Mouse (Mus musculus) intestine, embryonic 16.5 days (tissue): ENCODE data around the gene 1700029J07Rik. TPM values are rescaled to one million over a fixed set of nuclear protein-coding genes. Genes with fewer than 3 reads are reported as not detected.

ENCODE experiments used
- ATAC-seq: fragments of 200-750 bp; cut with Nextera tagmentation; 2 replicates; pipeline ENCODE4 v1.8.0; 2017; ENCODE audit warnings: moderate TSS enrichment, moderate library complexity
- H3K27ac ChIP-seq: fragments of 300-500 bp; sonication (generic); 2 replicates; pipeline ENCODE4 v1.5.1; 2014; ENCODE audit warnings: mild to moderate bottlenecking, low read length
- H3K27me3 ChIP-seq: fragments of 300-500 bp; sonication (generic); replicated peaks from 2 replicates; pipeline ENCODE4 v1.6.1; 2014; ENCODE audit warnings: low read length, control low read depth, mixed read lengths; ENCODE audit not compliant: control insufficient read depth, insufficient read depth
- H3K36me3 ChIP-seq: fragments of 300-500 bp; sonication (generic); 2 replicates; pipeline ENCODE4 v1.6.1; 2014; ENCODE audit warnings: low read length, control low read depth; ENCODE audit not compliant: control insufficient read depth, insufficient read depth
- H3K4me1 ChIP-seq: fragments of 300-500 bp; sonication (generic); 2 replicates; pipeline ENCODE4 v1.6.1; 2014; ENCODE audit warnings: low read length, control low read depth, mixed read lengths; ENCODE audit not compliant: control insufficient read depth, insufficient read depth
- H3K4me2 ChIP-seq: fragments of 300-500 bp; sonication (generic); 2 replicates; pipeline ENCODE4 v1.6.1; 2014; ENCODE audit warnings: low read depth, low read length, control low read depth
- H3K4me3 ChIP-seq: fragments of 300-500 bp; sonication (generic); 2 replicates; pipeline ENCODE4 v1.5.1; 2014; ENCODE audit warnings: mild to moderate bottlenecking, low read length
- H3K9ac ChIP-seq: fragments of 300-500 bp; sonication (generic); 2 replicates; pipeline ENCODE4 v1.6.1; 2014; ENCODE audit warnings: low read depth, low read length
- H3K9me3 ChIP-seq: fragments of 300-500 bp; sonication (generic); 2 replicates; pipeline ENCODE4 v1.6.1; 2016; ENCODE audit warnings: low read length, control low read depth; ENCODE audit not compliant: control insufficient read depth
- WGBS: fragments of 180-500 bp; shearing (Covaris S2); extraction: QIAGEN DNeasy Blood & Tissue Kit; methylation state at CpG from one replicate; pipeline ENCODE4 v1.1.7; 2014; 5-methylcytosine and 5-hydroxymethylcytosine counted together
- polyA plus RNA-seq: library from polyadenylated mRNA; unstranded; fragments of >200 nt; fragmentation: Nextera tagmentation; extraction: Ambion mirVana; gene quantifications from 2 replicates; pipeline ENCODE4 v1.2.1, GENCODE M21; 2015

Gene 1700029J07Rik
- polyA plus RNA-seq, 1 experiment from 2014 or later, result 2.2 TPM

GRCm38 (mm10) chr8:45999784-46000705, 25.0 kb upstream of the 1700029J07Rik start:
- H3K4me2 ChIP-seq, result peak overlapping the region; percentile 89
- H3K27ac ChIP-seq, result peak overlapping the region; percentile 98
- peak; percentile 98 for ATAC-seq
- H3K36me3 ChIP-seq, result no peaks in the 10 kb centered on the region
- peak overlapping the region; percentile 85 for H3K9ac ChIP-seq
- no peaks in the 10 kb centered on the region for H3K4me1 ChIP-seq
- H3K9me3 ChIP-seq, result no peaks in the 10 kb centered on the region
- peak overlapping the region; percentile 63 for H3K4me3 ChIP-seq
- 4% methylated on average over 55 of the region's 55 CpGs for WGBS
- H3K27me3 ChIP-seq, result no peaks in the 10 kb centered on the region

- peak within 1 kb of the TSS; percentile 98 for H3K27ac ChIP-seq
- H3K4me2 ChIP-seq, result peak within 1 kb of the TSS; percentile 89
- peak within 1 kb of the TSS; percentile 63 for H3K4me3 ChIP-seq
- 1% methylated on average over 22 of the region's 22 CpGs for WGBS
- no peaks in the 10 kb centered on the region for H3K36me3 ChIP-seq
- no peaks in the 10 kb centered on the region for H3K9me3 ChIP-seq
- H3K27me3 ChIP-seq, result no peaks in the 10 kb centered on the region
- peak; percentile 43 for ATAC-seq
- H3K4me1 ChIP-seq, result no peaks in the 10 kb centered on the region
- H3K9ac ChIP-seq, result peak within 1 kb of the TSS; percentile 85
Observed at GRCm38 (mm10) chr8:45999138-45999783, 24.2 kb upstream of the 1700029J07Rik start, which contains the start of gene Lrp2bp. Lrp2bp (plus strand) TSS chr8:45999303.

GRCm38 (mm10) chr8:45998228-45998627, 23.2 kb upstream of the 1700029J07Rik start:
- H3K27me3 ChIP-seq, result no peaks in the 10 kb centered on the region
- H3K4me1 ChIP-seq, result no peaks in the 10 kb centered on the region
- no peak overlapping the region for H3K9ac ChIP-seq
- H3K27ac ChIP-seq, result no peak overlapping the region
- 0 out of 2 replicates have a peak, but pooled peaks cover 2% of the 10 kb centered on the region for H3K36me3 ChIP-seq
- 83% methylated on average over 2 of the region's 2 CpGs for WGBS
- peak overlapping the region; percentile 33; the same call in 1 of the 2 replicates for H3K4me2 ChIP-seq
- peak overlapping the region; percentile 31 for H3K4me3 ChIP-seq
- no peak for ATAC-seq
- no peaks in the 10 kb centered on the region for H3K9me3 ChIP-seq

GRCm38 (mm10) chr8:45995576-45995975, 20.5 kb upstream of the 1700029J07Rik start:
- no peak for ATAC-seq
- 0 out of 2 replicates have a peak, but pooled peaks cover 5% of the 10 kb centered on the region for H3K36me3 ChIP-seq
- 74% methylated on average over 3 of the region's 3 CpGs for WGBS
- no peaks in the 10 kb centered on the region for H3K9me3 ChIP-seq
- H3K27me3 ChIP-seq, result no peaks in the 10 kb centered on the region
- no peak overlapping the region for H3K27ac ChIP-seq
- H3K4me3 ChIP-seq, result no peak overlapping the region
- H3K9ac ChIP-seq, result no peak overlapping the region
- H3K4me1 ChIP-seq, result no peaks in the 10 kb centered on the region
- H3K4me2 ChIP-seq, result no peak overlapping the region

GRCm38 (mm10) chr8:45994111-45994510, 19.1 kb upstream of the 1700029J07Rik start:
- no peak for ATAC-seq
- Histone ChIP-seq H3K4me3 (no peak overlapping the region), H3K9me3 (no peaks in the 10 kb centered on the region), H3K4me1 (no peaks in the 10 kb centered on the region), H3K9ac (no peak overlapping the region), H3K27me3 (no peaks in the 10 kb centered on the region), H3K27ac (no peak overlapping the region), H3K36me3 (0 out of 2 replicates have a peak, but pooled peaks cover 5% of the 10 kb centered on the region), H3K4me2 (no peak overlapping the region)
- 97% methylated on average over 2 of the region's 2 CpGs for WGBS

- Histone ChIP-seq H3K4me1 (no peaks in the 10 kb centered on the region), H3K27me3 (no peaks in the 10 kb centered on the region), H3K4me2 (no peak overlapping the region), H3K9ac (no peak overlapping the region), H3K4me3 (no peak overlapping the region), H3K27ac (no peak overlapping the region), H3K9me3 (no peaks in the 10 kb centered on the region), H3K36me3 (peaks cover 6% of the 10 kb centered on the region; the same call in 1 of the 2 replicates)
- 90% methylated on average over 4 of the region's 4 CpGs for WGBS
- ATAC-seq, result no peak
Observed at GRCm38 (mm10) chr8:45990631-45991310, 15.7 kb upstream of the 1700029J07Rik start.

- ATAC-seq, result no peak
- Histone ChIP-seq H3K27me3 (no peaks in the 10 kb centered on the region), H3K9ac (no peak overlapping the region), H3K4me1 (no peaks in the 10 kb centered on the region), H3K4me2 (no peak overlapping the region), H3K27ac (no peak overlapping the region), H3K9me3 (no peaks in the 10 kb centered on the region), H3K36me3 (peaks cover 5% of the 10 kb centered on the region; the same call in 1 of the 2 replicates), H3K4me3 (no peak overlapping the region)
- WGBS, result 72% methylated on average over 2 of the region's 2 CpGs
Observed at GRCm38 (mm10) chr8:45988189-45988588, 13.1 kb upstream of the 1700029J07Rik start.

GRCm38 (mm10) chr8:45986665-45987064, 11.6 kb upstream of the 1700029J07Rik start:
- no peak overlapping the region for H3K4me3 ChIP-seq
- no peak overlapping the region for H3K9ac ChIP-seq
- H3K9me3 ChIP-seq, result no peaks in the 10 kb centered on the region
- no peak for ATAC-seq
- WGBS, result 61% methylated on average over 3 of the region's 3 CpGs
- H3K27me3 ChIP-seq, result no peaks in the 10 kb centered on the region
- peaks cover 5% of the 10 kb centered on the region for H3K36me3 ChIP-seq
- H3K4me2 ChIP-seq, result no peak overlapping the region
- H3K4me1 ChIP-seq, result no peaks in the 10 kb centered on the region
- 0 out of 2 replicates have a peak overlapping the region, but pooled peaks have one; percentile 9 for H3K27ac ChIP-seq
